Mouse (Mus musculus) spleen, postnatal 14 days (tissue): ENCODE results near the gene Setd2.

Source experiments
- DNase-seq, 2 experiments: peaks; one replicate each; pipeline ENCODE4 v3.0.0; 2021 to 2022; ENCODE audit warnings: low spot score in 2 of 2

Gene Setd2

DNA sequence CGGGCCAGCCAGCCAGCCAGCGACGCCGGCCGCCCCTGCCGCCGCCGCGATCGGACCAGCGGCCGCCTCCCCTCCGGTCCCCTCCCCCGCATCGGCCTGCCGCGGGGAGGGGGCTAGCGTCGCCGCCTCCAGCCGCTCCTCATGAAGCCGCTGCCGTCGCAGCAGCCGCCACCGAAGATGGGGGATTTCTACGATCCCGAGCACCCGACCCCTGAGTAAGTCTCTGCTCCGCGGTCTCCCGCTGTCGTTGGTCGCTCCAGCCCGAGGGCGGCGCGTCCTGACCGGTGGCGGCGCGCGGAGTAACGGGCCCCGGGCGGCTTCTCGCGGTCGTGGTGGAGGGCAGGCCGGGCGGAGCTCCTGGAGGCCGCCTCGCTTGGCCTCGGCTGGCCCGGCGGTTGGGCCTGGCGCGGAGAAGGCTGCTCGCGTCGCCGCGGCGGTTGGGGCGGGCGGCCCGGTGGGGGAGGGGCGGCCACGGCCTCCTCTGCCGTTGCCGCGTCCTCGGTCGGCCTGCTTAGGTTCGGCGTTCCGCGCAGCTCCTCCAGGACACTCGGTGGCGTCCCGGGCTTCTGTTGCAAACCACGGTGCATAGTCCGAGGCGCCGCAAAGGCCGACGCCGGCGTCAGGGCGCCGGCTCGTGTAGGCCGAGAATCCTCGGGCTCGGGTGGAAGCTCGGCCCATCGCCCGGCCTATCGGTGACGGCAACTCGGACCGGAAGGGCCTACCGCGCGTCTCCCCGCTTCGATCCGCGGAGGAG, at the start of gene Setd2:
Gene Setd2, plus strand, starts transcription at position 60 of the 754 bp plus-strand sequence.
- peak; percentile 53 to 67 for DNase-seq

DNA sequence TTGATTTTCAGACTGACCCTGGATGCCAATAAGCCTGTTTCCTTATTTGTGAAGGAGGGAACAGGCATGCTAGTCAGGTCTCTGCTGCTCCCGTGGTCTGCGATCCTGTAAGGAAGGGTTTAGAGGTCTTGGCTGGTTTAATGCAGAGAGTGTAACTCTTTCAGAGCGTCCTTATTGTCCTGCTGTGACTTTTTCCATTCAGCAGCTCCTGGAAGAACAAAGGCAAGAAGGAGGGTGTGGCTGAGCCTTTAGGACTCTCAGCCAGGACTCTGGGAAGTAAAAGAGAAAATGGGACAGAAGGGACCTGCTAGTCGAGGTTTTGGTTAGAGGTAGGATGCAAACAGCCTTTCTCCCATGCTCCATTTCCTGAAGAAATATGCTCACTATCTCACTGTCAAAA, 43.6 kb upstream of the Setd2 start:
- DNase-seq, result no peak

DNA sequence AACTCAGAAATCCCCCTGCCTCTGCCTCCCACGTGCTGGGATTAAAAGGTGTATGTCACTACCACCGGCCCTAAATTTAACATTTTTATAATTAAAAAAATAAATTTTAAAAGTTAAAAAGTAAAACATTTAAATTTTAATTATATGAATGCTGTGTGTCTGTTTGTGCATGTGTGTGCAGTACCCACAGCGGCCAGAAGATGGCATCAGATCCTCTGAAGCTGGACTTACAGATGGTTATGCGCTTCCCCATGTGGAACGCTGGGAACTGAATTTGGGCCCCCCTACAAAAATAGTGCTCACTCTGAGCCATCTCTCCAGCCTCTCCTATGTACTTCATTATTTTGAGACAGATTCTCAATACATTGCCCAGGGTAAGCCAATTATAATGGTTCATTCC, 41.5 kb upstream of the Setd2 start:
- DNase-seq, result peak in 1 of 2 experiments; percentile 26

DNA sequence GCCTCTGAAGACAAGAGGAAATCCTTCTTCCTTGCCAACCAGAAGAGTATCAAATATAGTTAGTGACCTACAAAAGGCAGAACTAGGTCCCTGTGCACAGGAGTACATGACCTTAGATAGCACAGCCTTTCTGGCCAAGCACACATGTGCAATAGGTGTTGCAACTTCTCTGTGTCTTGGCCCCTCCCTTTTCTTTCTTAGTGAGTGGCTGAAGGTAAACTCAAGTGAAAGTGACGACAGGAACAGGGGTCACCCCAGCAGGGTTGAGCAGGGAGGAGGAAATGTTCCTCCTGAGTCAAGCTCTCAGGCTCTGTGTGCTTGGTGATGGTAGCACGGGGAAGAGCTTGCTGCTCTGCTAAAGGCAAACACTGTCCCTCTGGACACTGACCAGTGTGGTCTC, 6.7 kb upstream of the Setd2 start:
- DNase-seq, result no peak

DNA sequence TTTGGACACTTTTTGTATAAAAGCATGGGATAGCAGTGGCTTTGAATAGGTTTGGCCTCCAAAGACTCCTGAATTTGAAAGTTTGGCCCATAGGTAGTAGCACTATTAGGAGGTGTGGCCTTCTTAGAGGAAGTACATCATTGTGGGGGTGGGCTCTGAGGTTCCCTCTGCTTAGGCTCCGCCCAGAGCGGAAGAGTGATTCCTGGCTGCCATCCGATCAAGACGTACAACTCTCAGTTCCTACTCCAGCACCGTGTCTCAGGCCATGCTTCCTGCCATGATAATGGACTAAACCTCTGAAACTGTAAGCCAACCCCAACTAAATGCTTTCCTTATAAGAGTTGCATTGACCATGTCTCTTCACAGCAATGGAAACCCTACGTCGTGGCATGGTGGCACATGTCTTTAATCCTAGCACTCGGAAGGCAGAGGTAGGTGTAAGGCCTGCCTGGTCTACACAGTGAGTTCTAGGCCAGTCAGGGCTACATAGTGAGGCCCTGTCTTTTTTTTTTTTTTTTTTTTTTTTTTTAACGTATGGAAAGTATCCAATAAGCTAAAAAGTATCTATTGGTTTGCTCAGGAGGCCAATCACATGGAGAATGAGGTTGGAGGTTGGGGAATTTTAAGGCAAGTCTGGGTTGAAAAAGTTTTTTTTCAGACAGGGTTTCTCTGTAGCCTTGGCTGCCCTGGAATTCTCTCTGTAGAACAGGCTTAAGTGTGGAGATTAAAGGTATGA, 3.2 kb upstream of the Setd2 start:
- no peak for DNase-seq

DNA sequence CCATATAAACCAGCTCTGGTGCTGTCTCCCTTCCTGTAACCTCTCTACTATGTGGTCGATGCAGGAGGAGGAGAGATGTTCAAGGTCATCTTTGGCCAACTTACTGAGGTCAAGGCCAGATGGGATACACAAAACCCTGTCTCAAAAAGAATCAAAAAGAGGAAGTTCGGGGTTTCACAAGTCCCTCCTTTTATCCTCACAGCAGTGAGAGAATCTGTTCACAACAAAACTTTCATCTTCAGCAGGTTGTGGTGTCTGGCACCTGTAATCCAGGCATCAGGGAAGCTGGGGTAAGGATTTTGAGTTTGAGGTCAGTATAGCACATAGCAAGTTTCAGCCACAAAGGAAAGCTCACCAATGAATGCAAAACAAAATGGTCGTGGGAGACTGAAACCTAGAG, 1.7 kb upstream of the Setd2 start:
- no peak for DNase-seq

DNA sequence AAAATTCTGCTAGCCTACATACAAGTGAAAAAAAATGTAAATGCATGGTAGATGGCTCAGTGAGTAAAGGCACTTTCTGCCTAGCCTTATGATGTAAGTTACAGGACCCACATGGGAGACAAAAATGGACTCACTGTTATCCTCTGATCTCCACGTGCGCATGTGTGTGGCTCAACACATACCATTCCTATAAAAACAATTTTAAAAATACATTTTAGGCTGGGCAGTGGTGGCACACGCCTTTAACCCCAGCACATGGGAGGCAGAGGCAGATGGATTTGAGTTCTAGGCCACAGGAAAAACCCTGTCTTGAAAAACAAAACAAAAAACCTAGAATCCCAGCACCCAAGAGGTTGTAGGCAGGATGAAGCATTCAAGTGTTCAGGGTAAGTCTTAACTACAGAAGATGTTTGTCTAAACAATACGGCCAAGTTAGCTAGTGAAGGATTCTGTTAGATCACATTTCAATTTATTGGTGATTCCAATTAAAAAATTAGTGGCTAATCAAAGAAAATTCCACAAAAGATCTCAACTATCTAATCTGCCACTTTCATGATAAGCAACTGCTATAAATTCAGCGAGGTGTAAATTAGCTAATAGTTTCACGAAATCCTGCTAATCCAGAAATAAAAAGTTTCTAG, 1.1 kb upstream of the Setd2 start:
- DNase-seq, result no peak

DNA sequence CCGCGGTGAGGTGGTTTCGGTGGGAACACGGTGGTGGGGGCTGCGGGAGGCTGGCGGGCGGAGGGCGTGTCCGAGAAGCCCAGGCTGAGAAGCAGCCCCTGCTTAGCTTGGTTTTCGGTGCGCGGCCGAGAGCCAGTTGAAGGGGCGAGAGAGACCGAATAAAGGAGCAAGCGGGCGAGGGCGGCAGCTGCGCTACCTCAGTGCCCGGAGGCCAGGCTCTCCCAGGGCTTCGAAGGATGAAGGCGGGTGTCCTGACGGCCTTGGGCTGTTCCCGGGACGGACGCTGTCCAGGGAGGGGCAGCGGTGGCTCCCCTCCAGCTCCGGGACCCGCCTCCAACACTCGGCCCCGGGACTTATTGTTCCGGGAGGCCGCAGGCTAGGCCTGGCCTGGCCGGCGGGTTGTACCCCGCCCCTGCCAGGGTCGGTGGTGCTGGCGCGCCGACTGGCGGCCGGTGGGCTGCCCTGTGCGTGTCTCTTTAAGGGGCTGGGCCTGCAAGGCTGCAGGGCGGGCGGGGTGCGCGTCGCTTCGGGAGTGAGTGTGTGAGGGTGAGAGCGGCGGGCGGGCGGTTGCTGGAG, 395 bp upstream of the Setd2 start:
- peak; percentile 90 to 92 for DNase-seq

DNA sequence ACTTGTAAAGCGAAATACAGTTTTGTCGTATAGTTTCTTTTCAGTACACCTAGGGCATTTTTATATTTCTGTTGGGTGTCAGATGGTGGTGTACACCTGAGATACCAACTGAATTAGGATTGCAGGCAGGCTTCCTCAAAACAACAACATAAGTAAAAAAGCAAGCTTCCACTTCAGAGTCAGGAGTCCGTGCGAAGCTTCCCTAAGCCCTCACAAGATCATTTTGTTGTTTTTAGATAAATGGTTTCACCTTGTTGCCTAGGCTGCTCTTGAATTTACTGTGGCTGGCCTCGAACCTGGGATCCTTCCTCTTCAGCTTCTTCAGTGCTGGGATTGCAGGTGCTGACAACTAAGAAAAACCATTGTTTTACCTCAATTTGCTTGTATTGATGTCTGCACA, 1.2 kb downstream of the Setd2 start:
- DNase-seq, result no peak

DNA sequence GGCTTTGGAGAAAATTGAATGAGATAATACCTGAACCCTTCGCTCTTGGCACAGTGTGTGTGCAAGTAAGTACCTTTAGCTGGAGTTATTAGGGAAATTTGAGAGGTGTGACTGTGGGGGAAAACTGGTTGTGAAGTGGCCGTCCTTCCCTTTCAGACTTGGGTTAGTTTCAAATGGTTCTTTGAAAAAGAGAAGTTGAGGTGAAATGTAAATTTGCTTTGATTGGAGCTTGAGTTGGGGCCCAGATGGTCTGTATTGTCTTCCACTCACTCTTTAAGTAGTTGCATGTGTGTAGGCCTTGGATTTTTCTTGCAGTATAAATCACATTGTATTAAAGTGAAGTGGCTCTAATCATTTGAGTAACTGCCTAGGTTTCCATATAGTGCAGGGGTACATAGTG, 2.7 kb downstream of the Setd2 start:
- DNase-seq, result no peak

DNA sequence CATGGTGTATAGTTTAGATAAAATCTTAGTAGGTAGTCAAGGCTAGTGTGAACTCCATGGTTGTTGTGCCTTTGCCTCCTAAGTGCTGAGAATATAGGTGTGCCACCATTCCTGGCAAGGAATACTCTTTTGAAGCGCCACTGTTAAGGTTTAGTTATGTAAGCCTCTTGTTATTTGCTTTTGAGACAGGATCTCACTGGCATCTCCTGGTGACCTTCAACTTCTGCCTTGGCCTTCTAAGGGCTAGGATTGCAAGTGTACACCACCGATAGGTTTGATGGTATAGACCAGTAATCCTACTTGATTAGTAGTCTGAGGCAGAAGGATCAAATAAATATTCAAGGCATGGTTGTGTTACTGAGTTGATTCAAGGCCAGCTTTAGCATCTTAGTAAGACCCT, 4.2 kb downstream of the Setd2 start:
- no peak for DNase-seq

DNA sequence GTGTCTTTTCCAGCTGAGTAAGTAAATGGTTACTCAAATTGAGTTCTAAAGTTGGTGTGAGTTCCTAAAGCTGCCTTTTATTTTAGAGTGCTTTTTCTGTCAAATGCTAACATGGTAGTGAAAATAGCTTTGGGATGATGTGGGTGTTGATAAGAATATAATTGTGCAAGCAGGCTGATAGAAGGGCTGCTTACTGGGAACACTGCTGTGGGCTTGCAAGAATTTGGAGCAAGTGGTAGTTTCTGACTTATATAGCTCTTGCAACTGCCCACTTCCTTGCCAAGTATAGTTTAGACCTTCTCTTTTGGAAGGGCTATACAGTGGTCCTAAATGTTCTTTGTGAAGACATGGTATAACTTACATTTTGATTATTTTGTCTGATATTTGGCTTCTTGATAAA, 6.1 kb downstream of the Setd2 start:
- no peak for DNase-seq

DNA sequence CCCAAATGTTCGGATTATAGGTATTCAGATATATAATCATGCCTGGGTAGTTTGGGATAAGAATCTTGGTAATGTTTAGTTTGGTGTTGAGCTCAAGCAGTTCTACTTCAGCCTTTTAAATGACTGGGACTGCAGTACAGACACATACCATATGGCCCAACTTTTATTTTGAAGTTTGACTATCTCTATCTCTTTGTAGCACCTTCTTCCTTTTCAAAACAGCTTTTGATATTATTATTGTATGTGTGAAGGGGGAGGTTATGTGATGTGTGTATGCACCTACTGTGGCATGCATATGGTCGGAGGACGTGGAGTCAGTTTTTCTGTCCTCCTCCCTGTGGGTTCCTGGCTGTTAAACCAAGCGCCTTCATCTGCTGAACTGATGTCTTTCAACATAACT, 9.6 kb downstream of the Setd2 start:
- no peak for DNase-seq

DNA sequence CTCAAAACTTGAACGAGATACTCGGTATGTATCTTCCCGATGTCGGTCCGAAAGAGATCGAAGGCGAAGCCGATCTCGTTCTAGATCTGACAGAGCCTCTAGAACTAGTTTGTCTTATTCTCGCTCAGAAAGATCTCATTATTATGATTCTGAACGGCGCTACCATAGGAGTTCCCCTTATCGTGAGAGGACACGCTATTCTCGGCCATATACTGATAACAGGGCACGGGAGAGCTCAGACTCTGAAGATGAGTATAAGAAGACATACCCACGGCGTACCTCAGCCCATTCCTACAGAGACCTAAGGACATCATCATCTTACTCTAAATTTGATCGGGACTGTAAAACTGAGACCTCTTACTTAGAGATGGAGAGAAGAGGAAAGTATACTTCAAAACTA, 15.9 kb downstream of the Setd2 start:
- no peak for DNase-seq

DNA sequence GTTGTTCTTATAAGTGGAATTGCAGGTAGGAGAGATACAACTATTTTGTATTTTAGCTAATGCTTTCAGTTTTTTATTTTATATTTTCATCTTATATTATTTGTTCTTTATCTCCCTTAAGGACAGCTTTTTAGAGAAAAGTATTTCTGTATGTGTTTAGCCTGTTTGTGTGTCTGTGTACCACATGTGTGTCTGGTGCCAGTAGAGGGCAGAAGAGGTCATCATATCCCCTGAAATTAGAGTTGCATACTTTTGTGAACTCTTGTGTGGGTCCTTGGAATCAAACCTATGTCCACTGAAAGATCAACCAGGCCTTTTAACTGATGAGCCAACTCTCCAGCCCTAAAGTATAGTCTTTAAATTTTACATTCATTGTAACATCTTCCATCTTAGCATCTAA, 35.9 kb downstream of the Setd2 start:
- no peak for DNase-seq

DNA sequence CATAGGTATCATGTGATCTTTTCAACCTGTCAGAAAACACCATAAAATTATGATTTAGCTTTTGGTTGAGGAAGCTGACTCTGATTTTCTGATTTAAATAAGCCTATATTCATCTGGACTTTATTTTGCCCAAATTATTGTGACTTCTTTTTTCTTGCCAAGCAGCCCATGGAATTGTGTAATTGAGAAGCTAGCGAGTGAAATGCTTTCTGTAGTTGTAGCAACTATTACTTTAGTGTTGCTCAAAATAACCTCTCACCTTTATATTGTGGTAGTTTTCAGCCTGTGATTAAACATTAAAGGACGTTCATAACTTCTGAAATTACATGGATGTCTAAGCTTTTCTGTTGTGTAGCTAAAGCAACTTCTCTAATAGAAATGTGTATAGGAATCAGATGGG, 49.8 kb downstream of the Setd2 start:
- DNase-seq, result no peak

DNA sequence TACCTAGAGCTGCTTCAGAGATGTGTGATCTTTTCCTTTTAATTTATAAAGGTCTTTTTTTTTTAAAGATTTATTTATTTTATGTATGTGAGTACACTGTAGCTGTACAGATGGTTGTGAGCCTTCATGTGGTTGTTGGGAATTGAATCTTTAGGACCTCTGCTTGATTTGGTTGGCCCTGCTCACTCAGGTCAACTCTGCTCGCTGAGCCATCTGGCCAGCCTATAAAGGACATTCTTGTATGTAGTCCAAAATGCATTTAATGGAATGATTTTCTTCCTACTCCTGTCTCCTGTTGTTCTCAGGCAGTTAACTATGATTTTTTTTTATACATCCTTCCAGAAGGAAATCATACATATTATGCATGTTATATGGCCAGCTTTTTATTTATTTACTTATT, 51.1 kb downstream of the Setd2 start:
- no peak for DNase-seq

DNA sequence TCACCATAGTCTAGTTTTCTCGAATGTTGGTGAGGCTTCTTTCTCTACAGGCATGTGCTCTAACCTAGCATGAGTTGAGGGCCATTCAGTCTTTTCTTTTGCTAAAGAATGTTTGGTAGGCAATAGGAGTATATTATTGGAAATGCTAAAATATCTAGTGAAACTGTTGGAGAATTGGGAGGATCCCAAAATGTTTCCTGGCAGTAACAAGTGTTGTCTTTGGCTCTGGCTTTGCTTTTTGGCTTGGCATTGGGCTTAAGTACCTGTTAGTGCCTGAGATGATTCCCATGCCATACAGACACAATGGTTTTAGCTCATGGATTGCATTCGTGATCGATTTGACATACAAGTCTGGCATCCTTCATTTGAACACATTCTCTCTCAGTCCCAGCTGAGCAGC, 79.1 kb downstream of the Setd2 start:
- no peak for DNase-seq

DNA sequence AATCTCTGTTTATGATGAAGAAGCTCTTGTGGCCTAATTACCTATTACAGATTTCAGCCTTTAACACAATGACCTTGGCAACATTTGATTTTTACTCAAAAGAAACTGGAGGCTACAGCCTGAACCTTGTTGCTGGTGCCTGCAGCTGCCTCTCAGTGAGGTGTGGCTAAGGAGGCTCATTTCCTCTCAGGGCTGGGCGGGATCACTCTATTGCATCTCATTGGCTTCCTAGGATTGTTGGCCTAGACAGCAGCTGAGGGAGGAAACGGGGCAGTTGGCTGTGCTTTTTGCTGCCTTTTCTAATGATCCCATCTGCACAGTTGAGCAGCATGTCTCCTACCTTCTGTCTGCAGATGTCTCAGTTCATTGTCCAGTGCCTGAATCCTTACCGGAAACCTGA, 84.7 kb downstream of the Setd2 start:
- DNase-seq, result no peak

DNA sequence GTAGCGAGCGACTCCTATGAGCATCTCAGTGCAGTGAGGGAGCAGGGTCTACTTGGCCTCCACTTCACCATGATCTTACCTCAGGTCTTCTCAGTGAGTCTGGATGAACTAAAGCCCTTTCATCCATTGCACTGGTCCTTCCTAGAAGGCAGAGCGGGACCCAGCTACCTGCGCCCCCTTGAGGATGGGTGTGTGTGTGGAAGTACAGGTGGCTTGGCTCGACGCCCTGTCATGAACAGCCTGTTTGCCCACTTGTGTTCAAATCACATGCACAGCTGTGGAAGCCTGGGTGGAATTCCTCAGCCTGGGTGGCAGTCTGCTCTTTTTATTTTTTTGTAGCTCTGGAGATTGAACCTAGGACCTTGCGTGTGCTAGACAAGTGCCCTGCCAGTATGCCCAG, 87.8 kb downstream of the Setd2 start:
- DNase-seq, result no peak

DNA sequence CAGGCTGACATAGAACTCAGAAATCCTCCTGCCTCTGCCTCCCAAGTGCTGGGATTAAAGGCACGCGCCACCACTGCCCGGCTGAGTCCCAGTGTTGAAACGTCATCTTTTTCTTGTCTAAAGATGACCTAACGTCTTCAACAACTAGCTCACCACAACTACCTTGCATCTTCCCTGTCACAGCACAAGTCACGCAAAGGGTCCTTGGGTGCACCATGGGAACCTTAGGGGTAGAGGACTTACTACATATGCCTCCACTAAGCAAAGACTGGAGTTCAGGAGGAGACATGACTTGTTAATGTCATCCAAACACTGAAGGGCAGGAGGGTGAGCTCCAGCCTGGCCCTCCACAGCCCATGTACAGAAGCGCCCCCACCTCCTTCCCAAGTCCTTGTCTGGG, 88.3 kb downstream of the Setd2 start:
- no peak for DNase-seq

DNA sequence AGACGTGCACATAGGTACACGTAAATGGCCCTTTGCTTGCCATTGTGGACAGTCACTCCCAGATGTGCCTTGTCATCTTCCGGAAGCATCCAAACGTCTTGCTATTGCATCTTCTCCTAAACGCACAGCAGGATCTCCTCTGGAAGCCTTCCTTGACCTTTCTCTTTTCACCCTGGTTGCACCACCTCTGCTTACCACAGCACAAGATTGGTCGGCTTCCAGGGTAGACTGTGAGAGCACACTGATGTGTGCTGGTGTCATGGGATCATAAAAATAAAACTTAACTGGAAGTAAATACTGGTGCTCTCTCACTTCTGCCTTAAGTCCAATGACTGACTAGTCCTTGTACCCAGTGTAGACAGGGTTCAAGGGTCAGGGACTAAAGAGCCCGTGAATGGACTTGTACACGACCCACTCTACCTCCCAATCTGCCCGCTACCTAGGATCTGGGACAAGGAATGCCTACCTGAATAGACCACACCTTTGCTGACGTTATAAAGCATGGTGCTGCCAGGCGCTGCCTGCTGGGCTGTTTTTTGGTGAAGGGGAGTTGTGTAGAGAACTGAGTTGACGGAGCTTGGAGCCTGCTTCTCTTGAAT, 90.3 kb downstream of the Setd2 start:
- no peak for DNase-seq
